Mouse (Mus musculus) heart, adult 8-10 months (tissue): Measurements from ENCODE around the gene Lyz2. TPM values are rescaled to one million over a fixed set of nuclear protein-coding genes. Genes with fewer than 3 reads are reported as not detected.
"Not testable (repeated sequence)": the region's sequence is repeated elsewhere in the genome, so short reads cannot be mapped to it uniquely, and the experiment has no call there.

Source experiments
- DNase-seq: peaks from one replicate; pipeline ENCODE4 v3.0.0; 2022; ENCODE audit warnings: low spot score
- total RNA-seq, 4 experiments: library from RNA; stranded (reverse); gene quantifications; 2 replicates each; pipeline ENCODE4 v1.2.4; 2022

Lyz2 gene
- 100 to 1,000 TPM in 2 of 4 experiments, 10 to 100 TPM in 2; 93.6 to 253 (median 102) TPM for total RNA-seq

DNA sequence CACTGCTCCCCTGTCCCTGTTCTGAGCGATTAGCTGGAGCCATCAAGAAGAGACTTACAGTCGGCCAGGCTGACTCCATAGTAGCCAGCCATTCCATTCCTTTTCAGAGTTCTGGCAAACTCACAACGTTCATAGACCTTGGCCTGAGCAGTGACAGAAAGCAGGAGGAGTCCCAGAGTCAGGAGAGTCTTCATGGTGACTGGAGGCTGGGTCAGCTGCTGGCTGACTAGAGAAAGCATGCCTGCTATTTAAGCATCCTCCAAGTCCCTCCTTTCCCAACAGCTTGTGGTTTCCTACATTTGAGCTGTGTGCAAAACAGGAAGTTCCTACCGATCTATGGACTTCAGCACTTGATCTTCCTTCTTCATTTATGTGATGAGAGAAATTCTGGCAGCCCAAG is at the start of gene Lyz2:
Gene Lyz2, minus strand, starts transcription at position 273 of the 400 bp plus-strand sequence.
- DNase-seq: peak; percentile 42

DNA sequence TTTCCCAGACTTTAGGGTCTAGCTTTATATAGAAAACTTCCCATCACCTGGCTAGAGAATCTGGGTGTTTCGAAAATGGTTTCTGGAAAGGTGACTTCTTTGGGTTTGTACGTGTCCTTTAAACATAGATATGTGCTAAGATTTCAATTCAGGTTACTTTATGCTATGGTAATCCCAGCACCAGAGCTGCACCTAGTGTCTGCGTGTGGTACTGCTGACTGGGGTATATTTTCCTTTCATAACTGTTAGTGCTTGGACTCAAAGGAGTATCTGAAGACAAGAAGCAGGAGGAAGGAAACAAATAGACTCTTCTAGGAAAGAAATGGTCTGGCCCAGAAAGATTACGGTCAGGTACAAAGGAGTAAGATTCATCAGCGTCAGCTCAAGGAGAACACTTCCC is 48.4 kb upstream of the Lyz2 start:
- DNase-seq: peak; percentile 26

DNA sequence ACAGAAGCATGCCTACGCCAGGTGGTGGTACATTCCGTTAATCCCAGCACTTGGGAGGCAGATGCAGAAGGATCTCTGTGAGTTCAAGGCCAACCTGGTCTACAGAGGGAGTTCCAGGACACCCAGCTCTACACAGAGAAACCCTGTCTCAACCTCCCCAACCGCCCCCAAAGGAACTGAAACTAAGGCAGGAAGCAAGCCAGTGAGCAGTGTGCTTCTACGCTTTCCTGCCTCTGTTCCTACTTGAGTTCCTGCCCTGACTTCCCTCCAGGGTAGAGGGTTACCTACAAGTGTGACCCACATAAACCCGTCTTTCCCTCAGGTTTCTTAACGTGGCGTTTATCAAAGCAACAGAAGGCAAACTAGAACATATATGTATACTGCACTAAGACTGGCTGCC is 41.7 kb upstream of the Lyz2 start:
- DNase-seq: no peak

DNA sequence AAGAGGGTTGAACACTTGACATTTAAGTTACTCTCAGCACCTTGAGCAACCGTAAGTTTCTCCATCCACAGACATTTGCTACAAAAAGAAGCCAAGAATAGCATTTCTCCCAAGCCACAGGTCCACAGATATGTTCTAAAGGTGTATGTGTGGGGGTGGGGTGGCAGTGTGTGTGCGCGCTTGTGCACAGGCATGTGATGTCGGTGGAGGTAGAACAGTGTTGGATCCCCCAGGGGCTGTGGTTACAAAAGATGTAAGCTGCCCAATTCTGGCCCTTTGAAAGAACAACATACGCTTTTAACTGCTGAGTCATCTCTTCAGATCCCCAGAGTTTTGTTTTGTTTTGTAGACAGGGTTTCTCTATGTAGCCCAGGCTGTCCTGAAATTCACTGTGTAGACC is 40.5 kb upstream of the Lyz2 start:
- no peak for DNase-seq

DNA sequence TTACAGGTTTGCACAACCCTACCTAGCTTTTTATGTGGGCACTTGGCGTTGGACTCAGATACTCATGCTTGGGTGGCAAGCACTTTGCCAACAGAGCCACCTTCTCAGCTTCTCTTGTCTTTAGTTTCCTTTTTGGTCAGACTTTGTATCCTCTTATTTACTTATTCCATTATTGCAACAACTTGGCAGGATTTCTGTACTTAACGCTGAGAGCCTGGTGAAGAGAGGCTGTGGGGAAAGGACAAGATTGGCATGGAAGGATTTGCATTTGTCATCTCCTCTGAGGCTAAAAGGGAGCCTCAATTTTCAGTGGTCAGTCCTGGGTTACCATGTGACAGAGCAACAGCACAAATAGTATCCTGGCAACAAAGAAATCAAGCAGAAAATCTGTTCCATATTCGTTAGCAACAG is 38.5 kb upstream of the Lyz2 start:
- DNase-seq: no peak

DNA sequence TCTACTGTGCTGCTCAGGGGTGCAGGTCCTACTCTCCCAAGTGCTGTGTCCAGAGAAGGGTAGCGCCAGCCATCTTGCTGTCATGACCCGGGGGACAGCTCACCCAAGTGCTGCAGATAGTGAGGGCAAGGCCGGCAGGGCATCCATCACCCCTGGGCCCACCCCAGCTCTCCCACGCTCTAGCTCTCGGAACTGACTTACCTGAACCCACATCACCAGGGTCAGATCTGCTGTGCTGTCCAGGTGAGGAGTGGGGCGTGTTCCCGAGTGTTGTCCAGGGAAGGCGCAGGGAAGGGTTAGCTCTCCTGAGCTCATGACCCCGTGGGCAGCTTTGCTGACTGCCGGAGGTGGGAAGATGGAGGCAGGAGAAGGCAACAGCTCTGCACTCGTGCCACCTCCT is 34.3 kb upstream of the Lyz2 start:
- no peak for DNase-seq

DNA sequence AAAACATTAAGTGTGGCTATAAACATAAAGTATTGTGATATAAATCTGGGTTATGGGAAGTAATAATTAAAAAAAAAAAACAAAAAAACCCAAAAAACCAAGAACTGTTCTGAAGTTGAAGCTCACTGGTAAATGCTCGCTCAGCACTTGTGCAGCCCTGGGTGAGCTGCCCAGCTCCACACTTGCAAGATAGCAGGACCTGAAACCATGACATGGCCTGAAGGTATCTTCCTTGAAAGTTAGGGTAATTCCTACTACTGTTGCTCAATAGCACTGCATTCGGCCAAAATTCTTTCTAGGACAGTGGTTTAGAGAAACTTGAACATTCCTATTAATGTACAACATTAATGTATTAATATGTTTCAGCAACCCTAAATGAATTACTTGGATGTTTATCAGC is 31.0 kb upstream of the Lyz2 start:
- no peak for DNase-seq

DNA sequence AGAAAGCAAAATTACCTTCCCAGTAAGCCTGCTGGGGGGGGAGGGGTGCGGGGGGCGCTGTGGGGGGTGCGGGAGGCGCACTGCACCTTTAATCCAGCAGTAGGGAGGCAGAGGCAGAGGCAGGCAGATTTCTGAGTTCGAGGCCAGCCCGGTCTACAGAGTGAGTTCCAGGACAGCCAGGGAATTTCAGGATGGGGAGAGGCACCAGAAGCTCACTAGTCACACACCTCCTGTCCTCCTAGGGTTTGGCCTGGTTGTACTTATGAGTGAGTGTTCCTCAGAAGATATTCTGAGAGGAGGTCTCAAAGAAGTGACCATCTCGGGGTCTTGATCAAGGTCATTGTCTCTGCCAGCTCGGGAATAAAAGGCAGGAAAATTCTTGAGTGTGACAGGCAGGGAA is 30.0 kb upstream of the Lyz2 start:
- no peak for DNase-seq

DNA sequence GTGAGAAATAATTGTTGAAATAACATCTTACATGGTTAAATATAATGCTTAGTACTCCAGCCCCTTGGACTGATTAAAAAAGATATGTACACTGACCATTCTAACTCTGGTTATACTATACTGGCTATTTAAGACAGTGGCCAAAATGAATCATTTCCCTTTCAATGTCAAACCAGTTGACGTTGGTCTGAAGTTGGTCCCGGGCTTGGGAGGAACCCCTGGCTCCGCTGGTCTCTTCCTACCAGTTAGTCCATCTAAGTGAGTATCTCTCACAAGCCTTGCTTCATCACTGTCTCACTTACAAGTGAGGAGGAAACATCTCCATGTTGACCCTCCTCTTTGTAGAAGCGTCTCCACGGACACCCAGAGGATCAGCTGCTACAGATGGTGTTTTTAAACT is 22.2 kb upstream of the Lyz2 start:
- DNase-seq: no peak

DNA sequence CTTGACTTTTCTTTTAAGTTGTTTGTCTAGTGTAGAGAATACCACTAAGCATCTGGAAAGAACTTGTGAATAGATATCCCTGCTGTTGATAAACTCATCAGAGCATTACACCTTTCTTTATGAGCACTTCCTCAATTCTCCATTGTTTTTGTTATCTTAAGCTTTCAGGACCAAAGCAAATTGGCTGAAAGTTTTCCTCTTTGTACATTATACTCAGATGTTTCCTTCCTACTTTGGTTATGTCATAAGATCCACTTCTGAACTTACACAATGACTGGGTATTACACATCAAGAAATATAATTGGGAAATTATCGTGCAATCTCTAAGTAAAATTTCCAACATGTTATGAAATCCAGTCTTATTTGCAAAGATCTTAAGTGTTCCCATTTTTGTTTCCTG is 19.6 kb upstream of the Lyz2 start:
- DNase-seq: peak; percentile 30

DNA sequence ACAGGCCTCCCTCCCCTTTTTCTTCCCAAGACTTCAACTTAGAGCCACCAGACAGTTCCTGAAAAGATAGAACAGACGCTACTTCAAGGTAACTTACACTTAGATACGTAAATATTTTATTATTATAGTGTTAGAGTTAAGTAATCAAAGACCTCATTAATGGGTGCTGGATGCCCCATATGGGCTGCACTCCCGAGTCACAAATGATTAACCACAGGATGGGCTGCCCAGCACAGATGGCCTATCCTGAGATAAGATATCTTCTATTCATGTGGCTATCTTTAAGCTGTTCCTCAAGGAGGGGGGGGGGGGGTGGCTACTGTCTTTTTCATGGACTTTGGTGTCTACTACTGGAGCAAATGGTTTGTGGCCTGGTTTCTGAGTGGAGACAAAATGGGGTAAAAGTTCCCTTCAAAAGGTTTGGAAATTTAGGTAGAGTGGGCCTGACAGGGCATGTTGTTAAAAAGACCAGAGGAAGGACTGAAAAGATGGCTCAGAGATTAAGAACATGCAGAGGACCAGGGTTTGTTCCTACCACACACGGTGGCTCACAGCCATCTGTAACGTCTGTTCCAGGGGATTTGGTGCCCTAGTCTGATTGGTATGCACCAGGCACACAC is 17.9 kb upstream of the Lyz2 start:
- no peak for DNase-seq

DNA sequence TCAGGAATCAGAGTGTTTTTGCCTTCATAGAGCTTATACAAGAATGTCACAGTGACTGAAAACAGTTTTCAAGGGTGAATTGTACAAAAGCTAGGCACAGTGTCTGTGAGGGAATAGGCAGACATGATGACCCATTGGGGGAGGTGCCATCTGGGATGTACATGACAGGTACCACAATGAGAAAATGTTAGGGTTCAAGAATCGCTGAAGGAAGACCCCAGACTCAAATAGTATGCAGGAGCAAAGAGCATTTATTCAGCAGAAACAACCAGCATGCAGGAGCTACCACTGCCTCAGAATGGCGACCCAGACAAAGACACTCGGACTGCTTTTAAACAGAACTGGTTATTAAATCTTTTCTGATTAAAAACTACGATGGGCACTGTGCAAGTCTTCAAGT is 17.0 kb upstream of the Lyz2 start:
- no peak for DNase-seq

DNA sequence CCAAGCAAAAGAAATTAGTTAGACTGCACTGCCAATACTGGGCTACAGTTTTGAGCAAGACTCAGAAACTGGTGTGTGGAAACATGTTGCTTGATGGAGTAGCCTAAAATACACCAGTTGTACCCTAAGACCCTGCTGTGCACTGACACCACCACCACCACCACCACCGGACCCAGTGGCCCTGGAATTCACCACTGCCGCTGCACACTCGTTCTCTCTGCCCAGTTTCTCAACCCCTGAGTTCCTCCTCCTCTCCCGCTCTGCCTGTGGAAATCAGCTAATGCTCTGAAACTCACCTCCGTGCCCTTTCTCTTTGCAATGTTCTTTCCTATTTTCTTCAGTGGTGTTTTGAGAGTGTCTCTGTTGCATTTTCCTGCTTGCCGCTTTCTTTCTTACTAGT is 16.2 kb upstream of the Lyz2 start:
- no peak for DNase-seq

DNA sequence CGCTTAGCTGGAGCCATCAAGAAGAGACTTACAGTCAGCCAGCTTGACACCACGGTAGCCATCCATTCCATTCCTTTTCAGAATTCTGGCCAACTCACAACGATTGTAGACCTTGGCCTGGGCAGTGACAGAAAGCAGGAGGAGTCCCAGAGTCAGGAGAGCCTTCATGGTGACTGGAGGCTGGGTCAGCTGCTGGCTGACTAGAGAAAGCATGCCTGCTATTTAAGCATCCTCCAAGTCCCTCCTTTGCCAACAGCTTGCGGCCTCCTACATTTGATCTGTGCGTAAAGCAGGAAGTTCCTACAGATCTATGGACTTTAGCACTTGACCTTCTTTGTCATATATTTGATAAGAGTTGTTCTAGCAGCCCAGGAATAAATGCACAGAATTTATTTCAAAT is 10.6 kb upstream of the Lyz2 start, which contains the start of gene Lyz1:
Gene Lyz1, minus strand, starts transcription at position 198 of the 400 bp plus-strand sequence.
- DNase-seq: no peak

DNA sequence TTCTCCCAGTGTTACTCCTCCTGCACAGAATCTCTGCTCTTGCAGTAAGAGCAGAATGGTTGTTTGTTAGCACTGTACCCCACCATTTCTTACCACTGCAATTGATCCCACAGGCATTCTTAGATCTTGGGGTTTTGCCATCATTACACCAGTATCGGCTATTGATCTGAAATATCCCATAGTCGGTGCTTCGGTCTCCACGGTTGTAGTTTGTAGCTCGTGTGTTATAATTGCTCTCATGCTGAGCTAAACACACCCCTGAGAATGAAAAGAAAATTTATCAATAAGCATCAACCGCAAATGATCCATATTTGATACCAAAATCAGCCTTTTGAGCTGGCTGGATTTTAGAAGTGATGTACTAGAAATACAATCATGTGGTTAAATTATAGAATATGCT is 8.8 kb upstream of the Lyz2 start:
- not testable (repeated sequence) for DNase-seq

DNA sequence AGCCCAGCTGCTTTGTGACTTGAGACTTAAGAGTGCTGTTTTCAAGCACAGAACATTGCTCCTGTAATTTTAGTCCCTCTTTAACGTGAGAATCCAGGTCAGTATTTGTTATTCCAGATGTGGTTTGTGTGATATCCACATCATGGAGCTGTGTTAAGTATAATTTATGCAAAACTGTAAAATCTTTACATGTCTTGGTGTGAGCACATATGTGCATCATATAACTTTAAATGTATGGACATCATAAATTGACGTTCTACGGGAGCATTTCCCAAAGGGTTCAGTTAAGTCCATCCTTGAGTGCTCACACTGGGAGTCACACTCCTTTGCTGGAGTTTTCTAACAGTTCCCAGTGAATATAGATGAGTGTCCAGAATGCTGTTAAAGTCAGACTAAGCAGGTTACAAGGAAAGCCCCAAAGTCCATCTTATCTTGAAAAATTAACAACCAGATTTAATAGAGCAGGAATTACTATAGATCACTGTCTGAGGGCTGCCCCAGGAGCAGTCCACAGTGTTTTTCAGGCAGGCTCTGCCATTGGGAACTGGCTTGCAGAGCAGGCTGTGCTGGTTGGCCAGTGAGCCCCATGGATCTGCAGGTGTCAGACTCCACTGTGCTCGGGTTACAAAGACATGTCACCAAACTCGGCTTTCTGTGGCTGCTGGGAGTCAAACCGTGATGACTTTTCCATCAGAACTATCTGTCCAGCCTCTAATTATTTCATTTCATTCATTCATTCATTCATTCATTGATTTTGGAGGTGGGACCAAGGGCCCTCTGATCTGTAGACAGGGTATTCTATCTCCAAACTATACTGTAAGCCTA is 8.1 kb upstream of the Lyz2 start:
- no peak for DNase-seq

DNA sequence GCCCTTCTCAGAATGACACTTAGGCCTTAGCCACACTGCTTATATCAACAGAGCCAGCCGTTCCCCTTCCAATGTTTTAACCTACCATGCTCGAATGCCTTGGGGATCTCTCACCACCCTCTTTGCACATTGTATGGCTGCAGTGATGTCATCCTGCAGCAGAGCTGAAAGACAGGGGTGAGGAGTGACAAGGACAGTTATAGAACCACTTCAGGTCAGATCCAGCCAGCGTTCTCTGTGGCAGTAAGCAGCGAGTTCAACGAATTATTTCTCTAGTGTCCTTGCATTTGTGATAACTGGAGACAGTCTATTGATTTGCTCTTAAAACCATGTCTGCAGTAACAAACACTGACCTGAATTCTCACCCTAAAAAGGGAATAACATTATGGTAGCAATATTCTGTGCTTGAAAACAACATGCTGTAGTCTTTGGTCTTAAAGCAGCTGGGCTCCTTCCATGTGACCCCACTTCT is 6.9 kb upstream of the Lyz2 start:
- not testable (repeated sequence) for DNase-seq

DNA sequence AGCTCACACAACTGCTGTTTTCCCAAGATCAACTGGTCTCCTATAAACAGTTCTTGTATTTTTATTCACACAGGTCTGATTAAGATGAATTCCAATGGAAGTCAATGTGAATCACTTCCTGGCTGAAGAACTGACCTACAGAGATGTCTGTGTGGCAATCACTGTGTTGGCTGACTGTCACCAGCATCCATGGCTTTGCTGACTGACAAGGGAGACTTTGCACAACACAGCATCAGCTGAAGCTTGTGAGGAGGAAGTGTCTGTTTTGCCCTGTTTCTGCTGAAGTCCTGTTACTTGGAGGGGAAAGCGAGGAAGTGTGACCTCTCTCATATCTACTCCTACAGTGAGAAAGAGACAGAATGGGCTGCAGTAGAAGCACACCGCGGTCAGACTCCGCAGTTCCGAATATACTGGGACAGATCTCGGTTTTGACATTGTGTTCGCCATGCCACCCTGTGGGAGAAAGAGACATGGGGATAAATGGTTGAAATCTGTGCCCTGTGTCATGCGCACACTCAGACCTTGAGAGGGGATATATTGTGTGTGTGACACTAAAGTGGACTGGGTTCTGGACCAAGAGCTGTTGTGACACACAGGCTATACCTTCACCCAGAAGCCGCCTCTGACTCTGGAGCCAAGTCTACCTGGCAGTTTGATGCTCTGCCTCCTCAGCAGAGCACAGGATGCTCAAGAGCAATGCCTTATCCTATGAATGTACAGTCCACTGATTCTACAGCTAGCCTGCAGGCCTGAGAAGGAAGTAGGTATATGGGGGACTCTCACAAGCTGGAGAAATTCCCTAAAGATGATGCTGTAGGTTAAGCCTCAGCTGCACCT is 6.3 kb upstream of the Lyz2 start:
- DNase-seq: no peak

DNA sequence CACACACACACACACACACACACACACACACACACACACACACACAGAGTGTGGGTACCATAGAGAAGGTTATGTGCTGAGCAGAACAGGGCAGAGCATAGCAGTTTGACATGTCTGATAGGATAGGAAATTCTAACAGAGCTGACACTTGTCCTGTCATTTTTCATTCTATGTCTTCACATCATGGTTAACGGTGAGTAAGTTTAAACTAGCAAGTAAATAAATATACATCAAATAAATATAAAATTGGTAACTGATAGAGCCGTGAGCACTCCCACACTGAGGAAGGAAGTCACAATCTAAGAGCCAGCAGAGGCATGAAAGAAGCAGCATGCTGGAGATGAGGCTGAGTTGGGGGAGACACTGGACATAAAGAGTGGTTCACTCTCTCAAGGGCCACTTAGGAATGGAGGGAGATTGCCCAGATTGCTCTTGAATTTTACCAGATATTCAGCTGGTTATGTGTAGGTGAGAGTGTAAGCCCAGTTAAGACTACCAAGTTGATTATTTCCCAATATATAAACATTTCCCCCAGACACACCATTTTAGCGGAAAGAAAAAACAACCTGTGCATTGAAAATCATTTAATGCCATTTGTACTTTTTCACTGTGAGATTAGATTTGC is 5.2 kb upstream of the Lyz2 start:
- DNase-seq: no peak

DNA sequence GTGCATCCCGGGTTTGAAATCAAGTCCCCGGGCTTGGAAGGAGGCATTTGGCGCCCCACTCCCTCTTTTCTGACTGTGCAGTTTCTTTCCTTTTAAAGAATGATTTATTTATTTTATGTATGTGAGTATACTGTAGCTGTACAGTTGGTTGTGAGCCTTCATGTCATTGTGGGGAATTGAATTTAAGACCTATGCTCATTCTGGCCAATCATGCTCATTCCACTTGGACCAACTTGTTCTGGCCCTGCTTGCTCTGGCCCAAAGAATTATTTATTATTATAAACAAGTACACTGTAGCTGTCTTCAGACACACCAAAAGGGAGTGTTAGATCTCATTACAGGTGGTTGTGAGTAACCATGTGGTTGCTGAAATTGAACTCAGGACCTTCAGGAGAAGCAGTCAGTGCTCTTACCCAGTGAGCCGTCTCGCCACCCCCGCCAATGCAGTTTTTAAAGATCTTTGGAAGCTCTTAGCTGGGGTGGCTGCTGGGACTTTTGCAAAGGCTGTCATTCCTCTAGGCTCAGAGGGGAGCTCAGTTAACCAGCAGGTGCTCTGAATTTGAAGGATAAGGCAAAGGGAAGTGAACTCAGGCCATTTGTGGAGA is 4.3 kb upstream of the Lyz2 start:
- no peak for DNase-seq

DNA sequence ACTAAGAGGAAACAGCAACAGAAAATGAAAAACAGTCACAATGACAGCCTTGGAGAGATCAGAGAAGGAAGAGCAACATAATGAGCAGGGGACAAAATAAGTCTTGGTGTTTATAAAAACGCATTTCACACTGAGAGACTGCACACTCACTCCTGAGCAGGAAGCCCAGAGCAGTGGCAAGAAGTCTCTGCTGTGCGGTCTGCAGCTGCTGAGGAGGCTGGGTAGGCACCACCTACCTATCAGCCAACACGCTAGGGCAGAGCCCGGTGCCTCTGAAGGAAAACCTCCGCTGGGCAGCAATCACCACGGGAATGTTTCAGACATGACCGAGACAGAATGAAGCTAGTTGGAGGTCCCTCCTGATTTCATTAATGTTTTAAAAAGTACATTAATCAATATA is 3.5 kb upstream of the Lyz2 start:
- DNase-seq: not testable (repeated sequence)
